In genomic region chr10:22815461-22816236, GRCm38 (mm10) we compare ENCODE assay signal across 12 mouse cellular contexts. TPM values are rescaled to one million over a fixed set of nuclear protein-coding genes. Genes with fewer than 3 reads are reported as not detected.
DNase-seq lines count a peak whose midpoint lies in the region; ATAC-seq lines count a peak whose summit lies in the region.
"Had no signal": no experiment of that assay in that cellular context is flagged by ENCODE, and none has a peak within 500 bp of the region (broad histone marks: within the 10 kb centered on the region; RNA-seq: fewer than 3 reads in every experiment).

No protein-coding gene starts in this region.

- H3K36me3 ChIP-seq in kidney, embryonic 16.5 days (ENCODE audit: insufficient read depth, low read length), result 0 out of 2 replicates have a peak, but pooled peaks cover 4% of the 10 kb centered on the region
- H3K36me3 ChIP-seq in heart, embryonic 15.5 days, result no peaks in the 10 kb centered on the region
- H3K36me3 ChIP-seq in stomach, embryonic 16.5 days (ENCODE audit: control insufficient read depth, insufficient read depth, low read length), result no peaks in the 10 kb centered on the region

- WGBS in kidney, embryonic 16.5 days, result 15% methylated on average over 19 of the region's 19 CpGs
- WGBS in heart, embryonic 15.5 days, result 11% methylated on average over 19 of the region's 19 CpGs
- WGBS in stomach, embryonic 16.5 days, result 4% methylated on average over 19 of the region's 19 CpGs

- no peak for DNase-seq in kidney, adult 18-20 months
- DNase-seq in retina, postnatal 1 day, result peak; percentile 7
- DNase-seq in retina, embryonic 14.5 days (ENCODE audit: low spot score), result no peak
- no peak for DNase-seq in left cerebral cortex, postnatal 4 days
- DNase-seq: right cerebral cortex, adult 18-20 months; thymus, postnatal 14 days had no signal

- peak overlapping the region; percentile 54 for H3K4me2 ChIP-seq in kidney, embryonic 16.5 days (replicated peaks; ENCODE audit: low read depth, low read length)
- H3K4me2 ChIP-seq in heart, embryonic 15.5 days, result peak overlapping the region; percentile 51
- peak overlapping the region; percentile 46 for H3K4me2 ChIP-seq in stomach, embryonic 16.5 days (ENCODE audit: low read depth, low read length)

- no peak for ATAC-seq in kidney, embryonic 16.5 days (ENCODE audit: low FRiP score, low TSS enrichment)
- no peak for ATAC-seq in heart, embryonic 15.5 days (replicated peaks; ENCODE audit: insufficient number of reproducible peaks, insufficient read depth, low FRiP score, low read depth)
- no peak for ATAC-seq in stomach, embryonic 16.5 days (ENCODE audit: insufficient read depth, low FRiP score)

- H3K4me3 ChIP-seq in kidney, embryonic 16.5 days (ENCODE audit: low read length), result peak overlapping the region; percentile 54
- peak overlapping the region; percentile 40 for H3K4me3 ChIP-seq in heart, embryonic 15.5 days
- H3K4me3 ChIP-seq in stomach, embryonic 16.5 days (replicated peaks; ENCODE audit: low read length), result peak overlapping the region; percentile 52
- H3K4me3 ChIP-seq: myocyte had no signal

- peak overlapping the region; percentile 93 for H3K27ac ChIP-seq in kidney, embryonic 16.5 days (ENCODE audit: low read length)
- H3K27ac ChIP-seq in heart, embryonic 15.5 days, result peak overlapping the region; percentile 66
- peak overlapping the region; percentile 92 for H3K27ac ChIP-seq in stomach, embryonic 16.5 days (ENCODE audit: low read length)

- H3K27me3 ChIP-seq in kidney, embryonic 16.5 days (ENCODE audit: insufficient read depth, low read length), result peaks cover 8% of the 10 kb centered on the region; the same call in 1 of the 2 replicates
- peaks cover 71% of the 10 kb centered on the region for H3K27me3 ChIP-seq in heart, embryonic 15.5 days
- H3K27me3 ChIP-seq in stomach, embryonic 16.5 days (ENCODE audit: control insufficient read depth, insufficient read depth, low read length), result peaks cover 16% of the 10 kb centered on the region

- H3K9me3 ChIP-seq in kidney, embryonic 16.5 days (ENCODE audit: low read length), result no peaks in the 10 kb centered on the region
- H3K9me3 ChIP-seq in heart, embryonic 15.5 days (replicated peaks), result no peaks in the 10 kb centered on the region
- H3K9me3 ChIP-seq in stomach, embryonic 16.5 days (replicated peaks; ENCODE audit: control insufficient read depth, low read length), result no peaks in the 10 kb centered on the region

- H3K4me1 ChIP-seq in kidney, embryonic 16.5 days (ENCODE audit: insufficient read depth, low read length), result peaks cover 29% of the 10 kb centered on the region
- H3K4me1 ChIP-seq in heart, embryonic 15.5 days (replicated peaks), result peaks cover 28% of the 10 kb centered on the region
- peaks cover 5% of the 10 kb centered on the region for H3K4me1 ChIP-seq in stomach, embryonic 16.5 days (ENCODE audit: control insufficient read depth, insufficient read depth, low read length)

- intact Hi-C loops in left cerebral cortex, postnatal 4 days (cut with DNase I), result no loop called here

- peak overlapping the region; percentile 75 for H3K9ac ChIP-seq in kidney, embryonic 16.5 days (replicated peaks; ENCODE audit: low read length)
- no peak overlapping the region for H3K9ac ChIP-seq in heart, embryonic 15.5 days
- peak overlapping the region; percentile 73 for H3K9ac ChIP-seq in stomach, embryonic 16.5 days (ENCODE audit: low read length)

RNA-seq across cellular contexts. Expression of gene Tcf21, which starts 4.3 kb away (rescaled TPM):
- polyA plus RNA-seq in kidney, embryonic 16.5 days (2015; fragmentation: Nextera tagmentation; extraction: Ambion mirVana), result 357 and 367 TPM in 2 replicates
- polyA plus RNA-seq in heart, embryonic 15.5 days (2015; fragmentation: Nextera tagmentation; extraction: Ambion mirVana), result 57.9 and 59.4 TPM in 2 replicates
- 189 and 202 TPM in 2 replicates for polyA plus RNA-seq in stomach, embryonic 16.5 days (2015; fragmentation: Nextera tagmentation; extraction: Ambion mirVana)
- total RNA-seq in left cerebral cortex, postnatal 4 days (2021), result not detected
- total RNA-seq: hematopoietic stem cell, adult 5-6 weeks; layer of hippocampus, postnatal 25 days had no signal
- polyA plus RNA-seq: myocyte had no signal
